Mouse (Mus musculus): ENCODE measurements around the gene Gm13090.

Gm13090 gene

GRCm38 (mm10) chr4:151139053-151139840 is 49.9 kb downstream of the Gm13090 start:
- peak; percentile 94 for DNase-seq

GRCm38 (mm10) chr4:151140368-151140982 is 51.1 kb downstream of the Gm13090 start:
- DNase-seq: peak; percentile 69
